In the genomic region with DNA sequence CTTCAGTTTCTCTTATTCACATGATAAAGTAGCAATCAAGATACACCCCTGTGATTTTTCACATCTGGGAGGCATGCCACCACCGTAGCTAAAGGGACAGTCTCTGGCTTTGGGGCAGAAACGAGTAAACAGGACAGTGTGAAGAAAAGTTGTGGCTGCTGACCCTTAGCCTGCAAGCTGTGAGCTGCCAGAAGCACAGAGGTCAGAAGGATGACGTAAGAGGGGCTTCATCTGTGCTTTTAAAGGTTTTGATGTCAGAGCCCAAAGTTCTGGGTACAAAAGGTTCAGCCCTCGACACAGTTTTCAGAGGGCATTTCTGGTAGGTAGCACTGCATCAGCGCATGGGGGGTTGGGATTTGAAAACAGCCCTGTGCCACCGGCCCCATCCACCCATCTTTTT, we compare ENCODE assay signal across 28 mouse cellular contexts.
DNase-seq lines count a peak whose midpoint lies in the region; ATAC-seq and TF ChIP-seq lines count a peak whose summit lies in the region.
"Had no signal": no experiment of that assay in that cellular context is flagged by ENCODE, and none has a peak within 500 bp of the region (broad histone marks: within the 10 kb centered on the region; RNA-seq: fewer than 3 reads in every experiment).

No protein-coding gene starts in this region.

- DNase-seq in adrenal gland, postnatal 10 days = peak; percentile 24
- DNase-seq in adrenal gland, adult 18-20 months (ENCODE audit: low spot score in 2 of 2) = no peak
- DNase-seq in liver, adult 2 months (ENCODE audit: extremely low read depth, low read depth, low spot score) = peak; percentile 98
- no peak for DNase-seq in liver, embryonic 11.5 days (ENCODE audit: low spot score)
- no peak for DNase-seq in liver, embryonic 13.5 days
- DNase-seq: adrenal gland, adult 2 months; adrenal gland, postnatal 36 days; cerebellum, adult 11-12 months; cerebellum, adult 8-10 months; cerebellum, postnatal 10 days; cerebellum, postnatal 36 days; embryo, embryonic 11 days; gastrocnemius, adult 2 months; gastrocnemius, postnatal 36 days; heart, adult 2 months had no signal

- TF ChIP-seq CTCF in liver, adult 2 months (IDR thresholded peaks at IDR 0.05; ENCODE audit: low read depth, low read length) = no peak

- H3K79me2 ChIP-seq in liver, adult 2 months (ENCODE audit: control insufficient read depth, insufficient read depth, low read length) = no peaks in the 10 kb centered on the region

- no peak for TF ChIP-seq POLR2A in liver, adult 2 months (IDR thresholded peaks at IDR 0.05; ENCODE audit: extremely low read depth, insufficient read depth, low read length)

- H3K27me3 ChIP-seq in liver, adult 2 months (ENCODE audit: control insufficient read depth, insufficient read depth, low read length) = no peaks in the 10 kb centered on the region
- H3K27me3 ChIP-seq in liver, embryonic 11.5 days (replicated peaks; ENCODE audit: control insufficient read depth, insufficient read depth, low read length) = no peaks in the 10 kb centered on the region
- H3K27me3 ChIP-seq in liver, embryonic 13.5 days = no peaks in the 10 kb centered on the region
- H3K27me3 ChIP-seq in liver, embryonic 16.5 days (ENCODE audit: control insufficient read depth, insufficient read depth, low read depth, low read length) = no peaks in the 10 kb centered on the region
- no peaks in the 10 kb centered on the region for H3K27me3 ChIP-seq in hindbrain, embryonic 16.5 days (replicated peaks; ENCODE audit: control insufficient read depth, insufficient read depth, low read length)
- H3K27me3 ChIP-seq: embryonic facial prominence, embryonic 13.5 days; forebrain, embryonic 12.5 days; forebrain, embryonic 15.5 days; hindbrain, embryonic 12.5 days; hindbrain, embryonic 15.5 days; intestine, embryonic 15.5 days had no signal

- H3K4me3 ChIP-seq in liver, adult 2 months (ENCODE audit: insufficient read depth, low read depth, low read length) = no peak overlapping the region
- H3K4me3 ChIP-seq in liver, embryonic 11.5 days (ENCODE audit: low read depth, low read length) = no peak overlapping the region
- no peak overlapping the region for H3K4me3 ChIP-seq in liver, embryonic 13.5 days (replicated peaks)
- H3K4me3 ChIP-seq in liver, embryonic 16.5 days (ENCODE audit: low read depth, low read length) = no peak overlapping the region
- H3K4me3 ChIP-seq in hindbrain, embryonic 16.5 days (ENCODE audit: low read length) = no peak overlapping the region
- H3K4me3 ChIP-seq: embryonic facial prominence, embryonic 10.5 days; embryonic facial prominence, embryonic 13.5 days; erythroblast, embryonic 14.5 days; forebrain, embryonic 12.5 days; forebrain, embryonic 15.5 days; gastrocnemius, adult 2 months; heart, adult 2 months; heart, embryonic 10.5 days; hindbrain, embryonic 12.5 days; hindbrain, embryonic 15.5 days; intestine, embryonic 15.5 days had no signal

- no peak overlapping the region for H3K9ac ChIP-seq in liver, adult 2 months (ENCODE audit: low read depth, low read length)
- no peak overlapping the region for H3K9ac ChIP-seq in liver, embryonic 11.5 days (ENCODE audit: low read depth, low read length)
- no peak overlapping the region for H3K9ac ChIP-seq in liver, embryonic 13.5 days
- H3K9ac ChIP-seq in liver, embryonic 16.5 days (ENCODE audit: low read depth, low read length) = no peak overlapping the region
- H3K9ac ChIP-seq in hindbrain, embryonic 16.5 days (ENCODE audit: low read depth, low read length) = no peak overlapping the region
- H3K9ac ChIP-seq: embryonic facial prominence, embryonic 13.5 days; forebrain, embryonic 12.5 days; forebrain, embryonic 15.5 days; hindbrain, embryonic 12.5 days; hindbrain, embryonic 15.5 days; intestine, embryonic 15.5 days had no signal

- 18% methylated on average over 6 of the region's 6 CpGs for WGBS in liver, adult 2 months
- 66% methylated on average over 6 of the region's 6 CpGs for WGBS in liver, embryonic 11.5 days
- 68% methylated on average over 6 of the region's 6 CpGs for WGBS in liver, embryonic 13.5 days (ENCODE audit: insufficient replicate concordance)
- 72% methylated on average over 6 of the region's 6 CpGs for WGBS in liver, embryonic 16.5 days (ENCODE audit: insufficient replicate concordance)
- 79% methylated on average over 6 of the region's 6 CpGs for WGBS in hindbrain, embryonic 16.5 days

- ATAC-seq in liver, embryonic 11.5 days (replicated peaks; ENCODE audit: low FRiP score) = no peak
- ATAC-seq in liver, embryonic 13.5 days (ENCODE audit: low read depth) = peak; percentile 54; the same call in 1 of the 2 replicates
- ATAC-seq in liver, embryonic 16.5 days (ENCODE audit: low read depth) = peak; percentile 72
- ATAC-seq in frontal cortex, adult (ENCODE audit: low TSS enrichment) = no peak
- ATAC-seq in hindbrain, embryonic 16.5 days = no peak
- ATAC-seq: activated CD4-positive, CD25-positive, alpha-beta regulatory T cell, adult 4 months; forebrain, embryonic 15.5 days; intestine, embryonic 15.5 days had no signal

- H3K36me3 ChIP-seq in liver, adult 2 months (ENCODE audit: control insufficient read depth, insufficient read depth, low read length) = no peaks in the 10 kb centered on the region
- H3K36me3 ChIP-seq in liver, embryonic 11.5 days (ENCODE audit: control insufficient read depth, insufficient read depth, low read length) = no peaks in the 10 kb centered on the region; the same call in 1 of the 2 replicates
- no peaks in the 10 kb centered on the region for H3K36me3 ChIP-seq in liver, embryonic 13.5 days
- H3K36me3 ChIP-seq in liver, embryonic 16.5 days (ENCODE audit: control insufficient read depth, insufficient read depth) = no peaks in the 10 kb centered on the region
- no peaks in the 10 kb centered on the region for H3K36me3 ChIP-seq in hindbrain, embryonic 16.5 days (ENCODE audit: control insufficient read depth, insufficient read depth, low read length)
- H3K36me3 ChIP-seq: embryonic facial prominence, embryonic 10.5 days; embryonic facial prominence, embryonic 13.5 days; forebrain, embryonic 12.5 days; forebrain, embryonic 15.5 days; hindbrain, embryonic 12.5 days; hindbrain, embryonic 15.5 days; intestine, embryonic 15.5 days had no signal

- no peaks in the 10 kb centered on the region for H3K9me3 ChIP-seq in liver, embryonic 11.5 days (ENCODE audit: control insufficient read depth, low read length)
- H3K9me3 ChIP-seq in liver, embryonic 13.5 days (replicated peaks) = no peaks in the 10 kb centered on the region
- no peaks in the 10 kb centered on the region for H3K9me3 ChIP-seq in liver, embryonic 16.5 days (replicated peaks; ENCODE audit: control insufficient read depth, low read length)
- no peaks in the 10 kb centered on the region for H3K9me3 ChIP-seq in hindbrain, embryonic 16.5 days (ENCODE audit: control insufficient read depth, low read length)
- H3K9me3 ChIP-seq: embryonic facial prominence, embryonic 10.5 days; embryonic facial prominence, embryonic 13.5 days; forebrain, embryonic 15.5 days; heart, embryonic 10.5 days; hindbrain, embryonic 12.5 days; hindbrain, embryonic 15.5 days; intestine, embryonic 15.5 days had no signal

- no peak overlapping the region; the same call in 1 of the 2 replicates for H3K27ac ChIP-seq in liver, adult 2 months (replicated peaks; ENCODE audit: insufficient read depth, low read depth, low read length)
- no peak overlapping the region for H3K27ac ChIP-seq in liver, embryonic 11.5 days (ENCODE audit: low read depth, low read length)
- H3K27ac ChIP-seq in liver, embryonic 13.5 days = no peak overlapping the region
- H3K27ac ChIP-seq in liver, embryonic 16.5 days (ENCODE audit: low read length) = no peak overlapping the region
- no peak overlapping the region for H3K27ac ChIP-seq in hindbrain, embryonic 16.5 days (ENCODE audit: low read depth, low read length)
- H3K27ac ChIP-seq: embryonic facial prominence, embryonic 10.5 days; embryonic facial prominence, embryonic 13.5 days; forebrain, embryonic 12.5 days; forebrain, embryonic 15.5 days; gastrocnemius, adult 2 months; heart, adult 2 months; heart, embryonic 10.5 days; hindbrain, embryonic 12.5 days; hindbrain, embryonic 15.5 days; intestine, embryonic 15.5 days had no signal

- peaks cover 9% of the 10 kb centered on the region for H3K4me1 ChIP-seq in liver, adult 2 months (ENCODE audit: control insufficient read depth, insufficient read depth, low read length)
- no peaks in the 10 kb centered on the region for H3K4me1 ChIP-seq in liver, embryonic 11.5 days (replicated peaks; ENCODE audit: control insufficient read depth, insufficient read depth, low read length)
- 0 out of 2 replicates have a peak, but pooled peaks cover 4% of the 10 kb centered on the region for H3K4me1 ChIP-seq in liver, embryonic 13.5 days (replicated peaks)
- no peaks in the 10 kb centered on the region; the same call in 1 of the 2 replicates for H3K4me1 ChIP-seq in liver, embryonic 16.5 days (ENCODE audit: control insufficient read depth, low read depth, low read length)
- H3K4me1 ChIP-seq in hindbrain, embryonic 16.5 days (ENCODE audit: control insufficient read depth, insufficient read depth, low read depth, low read length) = no peaks in the 10 kb centered on the region
- H3K4me1 ChIP-seq: embryonic facial prominence, embryonic 13.5 days; forebrain, embryonic 12.5 days; forebrain, embryonic 15.5 days; hindbrain, embryonic 12.5 days; hindbrain, embryonic 15.5 days; intestine, embryonic 15.5 days had no signal

- H3K4me2 ChIP-seq in liver, embryonic 11.5 days = no peak overlapping the region
- H3K4me2 ChIP-seq in liver, embryonic 13.5 days = no peak overlapping the region
- no peak overlapping the region for H3K4me2 ChIP-seq in liver, embryonic 16.5 days (ENCODE audit: low read depth, low read length)
- H3K4me2 ChIP-seq in hindbrain, embryonic 16.5 days (ENCODE audit: low read length) = no peak overlapping the region
- H3K4me2 ChIP-seq: embryonic facial prominence, embryonic 13.5 days; forebrain, embryonic 12.5 days; forebrain, embryonic 15.5 days; hindbrain, embryonic 12.5 days; hindbrain, embryonic 15.5 days; intestine, embryonic 15.5 days had no signal

Comparison
In these comparisons a context has a peak if more than half of its experiments do, and no peak if none do; other contexts are left out.
1. DNase-seq: peak in adrenal gland, postnatal 10 days (single experiment) and liver, adult 2 months (single experiment); none in adrenal gland, adult 18-20 months (0 of 2), liver, embryonic 11.5 days (single experiment) and liver, embryonic 13.5 days (single experiment).
2. ATAC-seq: peak in liver, embryonic 13.5 days (single experiment) and liver, embryonic 16.5 days (single experiment); none in liver, embryonic 11.5 days (single experiment), frontal cortex, adult (single experiment) and hindbrain, embryonic 16.5 days (single experiment).